Mouse (Mus musculus) cerebellum, adult 11 months (tissue): Measurements from ENCODE around the gene Mrps15.
"Not testable (repeated sequence)": the region's sequence is repeated elsewhere in the genome, so short reads cannot be mapped to it uniquely, and the experiment has no call there.

ENCODE experiments used
- DNase-seq: peaks from one replicate; pipeline ENCODE4 v3.0.0; 2022

Mrps15 gene

DNA sequence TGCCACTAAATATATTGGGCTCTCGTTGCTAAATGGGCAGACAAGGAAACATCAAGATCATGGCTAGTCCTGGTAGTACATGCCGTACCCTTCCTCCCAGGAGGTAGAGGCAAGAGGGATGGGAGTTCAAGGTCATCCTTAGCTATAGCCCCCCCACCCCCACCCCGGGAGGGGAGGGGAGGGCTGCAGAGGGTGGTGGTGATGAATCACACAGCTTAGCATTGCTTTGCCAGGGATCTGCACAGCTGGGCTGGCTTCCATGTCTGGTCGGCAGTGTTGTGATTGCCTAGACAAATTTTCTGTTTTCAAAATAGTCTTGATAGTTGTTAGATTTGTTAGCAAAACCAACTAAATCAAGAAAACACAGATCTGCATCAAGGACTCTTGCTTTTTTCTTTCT is 32.5 kb downstream of the Mrps15 start:
- DNase-seq = no peak

DNA sequence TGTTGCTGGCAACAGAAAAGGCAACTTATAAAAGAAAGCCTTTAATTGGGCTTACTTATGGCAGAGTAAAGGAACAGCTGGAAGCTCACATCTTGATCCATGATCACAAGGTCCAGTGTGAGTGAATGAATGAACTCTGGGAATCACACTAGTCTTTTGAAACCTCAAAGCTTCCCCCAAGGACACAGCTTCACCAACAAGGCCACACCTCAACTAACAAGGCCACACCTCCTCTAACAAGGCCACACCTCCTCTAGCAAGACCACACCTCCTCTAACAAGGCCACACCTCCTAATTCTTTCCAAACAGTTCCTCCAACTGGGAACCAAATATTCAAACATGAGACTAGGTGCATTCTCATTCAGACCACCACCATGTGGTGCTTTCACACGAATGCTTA is 34.9 kb downstream of the Mrps15 start:
- no peak for DNase-seq

DNA sequence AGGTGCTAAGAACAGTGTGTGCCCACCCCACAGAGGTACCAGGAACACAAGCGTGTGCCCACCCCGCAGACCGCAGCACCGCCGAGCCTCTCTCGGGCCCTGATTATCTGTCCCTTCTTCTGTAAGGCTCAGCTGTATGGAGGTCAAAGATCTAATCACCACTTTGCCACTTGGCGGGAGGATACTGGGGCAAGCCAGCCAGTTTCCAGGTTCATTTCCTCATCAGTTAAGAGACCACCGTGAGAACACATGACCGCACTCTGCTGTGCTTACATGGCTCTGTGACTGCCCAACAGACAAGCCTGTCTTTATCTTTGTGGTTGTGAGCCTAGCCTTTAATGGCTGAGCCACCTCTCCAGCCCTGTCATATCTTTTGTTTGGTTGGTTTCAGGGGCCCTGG is 36.3 kb downstream of the Mrps15 start:
- DNase-seq = no peak

DNA sequence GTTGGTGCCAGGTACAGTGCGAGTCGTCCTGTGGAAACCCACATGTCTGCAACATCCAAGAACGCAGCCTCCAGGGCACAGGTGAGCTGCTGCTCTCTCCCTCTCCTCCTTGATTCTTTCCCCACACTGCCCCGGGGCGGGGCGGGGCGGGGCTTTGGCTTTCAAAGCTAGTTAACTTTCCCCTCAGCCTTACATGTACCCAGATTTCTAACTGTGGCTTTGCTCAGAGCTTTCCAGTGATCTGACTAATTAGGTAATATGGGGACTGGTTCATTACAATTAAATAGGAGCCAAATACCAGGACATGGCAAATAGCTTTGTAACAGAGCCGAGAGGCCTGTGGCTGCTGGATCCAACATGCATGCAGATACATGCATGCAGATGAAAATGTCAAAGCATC is 37.7 kb downstream of the Mrps15 start:
- no peak for DNase-seq

DNA sequence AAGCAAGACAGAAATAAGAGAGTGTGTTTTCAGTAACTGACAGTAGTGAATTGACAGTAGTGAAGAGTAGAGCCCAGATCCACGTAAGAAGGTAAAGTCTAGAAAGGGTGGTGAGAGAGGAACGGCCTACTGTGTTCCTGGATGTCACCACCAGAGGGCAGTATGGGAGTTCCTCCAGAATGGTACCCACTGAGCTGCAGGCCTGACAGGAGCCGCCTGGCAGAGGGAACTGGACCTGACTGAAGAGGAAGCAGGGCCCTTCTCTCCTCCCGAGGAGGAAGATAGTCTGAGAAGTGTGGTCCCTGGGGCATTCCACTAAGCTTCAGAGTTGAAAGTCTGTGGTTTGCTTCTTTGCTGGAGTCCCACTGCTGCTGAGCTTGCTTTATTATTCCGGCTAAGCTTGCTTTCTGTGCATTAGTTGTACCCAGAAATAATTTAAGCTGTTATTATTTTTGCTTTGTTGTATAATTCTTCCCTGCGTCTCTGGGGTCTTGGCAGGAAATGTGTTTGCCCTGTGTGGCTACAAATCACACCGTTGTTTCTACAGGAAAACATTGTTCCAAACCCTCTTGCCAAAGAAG is 39.4 kb downstream of the Mrps15 start:
- peak; percentile 79 for DNase-seq

DNA sequence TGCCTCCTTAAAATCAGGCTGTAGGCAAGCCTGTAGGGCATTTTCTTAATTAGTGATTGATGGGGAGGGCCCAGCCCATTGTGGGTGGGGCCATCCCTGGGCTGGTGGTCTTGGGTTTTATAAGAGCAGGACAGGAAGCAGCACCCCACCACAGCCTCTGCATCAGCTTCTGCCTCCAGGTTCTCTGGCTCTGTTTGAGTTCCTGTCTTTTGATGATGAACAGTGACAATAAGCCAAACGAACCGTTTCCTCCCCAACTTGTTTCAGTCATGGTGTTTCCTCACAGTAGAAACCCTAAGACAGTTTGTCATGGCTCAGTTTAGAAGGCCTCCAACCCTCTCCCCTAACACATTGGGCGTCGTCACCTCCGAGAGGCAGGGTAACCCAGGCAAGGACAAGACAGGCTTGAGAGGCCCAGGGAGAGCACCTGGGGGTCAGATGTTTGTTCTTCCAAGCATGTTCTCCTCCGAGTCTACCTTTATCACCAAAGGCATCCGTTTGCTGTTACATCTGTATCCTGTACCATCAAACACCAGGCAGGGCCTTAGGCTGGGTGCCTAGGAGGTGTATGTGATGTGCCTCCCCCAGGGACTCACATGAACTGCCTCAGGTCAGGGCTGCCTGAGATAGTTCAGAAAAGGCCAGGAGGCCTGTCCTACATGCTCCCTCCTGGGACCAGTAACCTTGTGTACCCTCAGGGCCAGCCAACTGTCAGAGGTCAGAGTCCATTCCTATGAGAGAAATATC is 43.5 kb downstream of the Mrps15 start:
- no peak for DNase-seq

DNA sequence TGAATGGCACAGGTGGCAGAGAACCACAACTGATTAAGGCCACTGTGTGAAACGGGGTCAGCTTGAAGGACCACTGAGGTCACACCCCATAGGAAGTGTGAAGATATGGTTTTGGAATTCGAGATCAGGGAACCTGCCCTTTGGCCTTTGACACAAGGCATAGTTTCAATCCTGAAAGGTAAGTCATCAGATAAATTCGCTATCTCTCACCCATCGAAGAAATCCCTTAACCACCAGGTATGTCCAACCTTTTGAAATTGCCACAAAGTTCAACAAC is 44.1 kb downstream of the Mrps15 start:
- DNase-seq = no peak

DNA sequence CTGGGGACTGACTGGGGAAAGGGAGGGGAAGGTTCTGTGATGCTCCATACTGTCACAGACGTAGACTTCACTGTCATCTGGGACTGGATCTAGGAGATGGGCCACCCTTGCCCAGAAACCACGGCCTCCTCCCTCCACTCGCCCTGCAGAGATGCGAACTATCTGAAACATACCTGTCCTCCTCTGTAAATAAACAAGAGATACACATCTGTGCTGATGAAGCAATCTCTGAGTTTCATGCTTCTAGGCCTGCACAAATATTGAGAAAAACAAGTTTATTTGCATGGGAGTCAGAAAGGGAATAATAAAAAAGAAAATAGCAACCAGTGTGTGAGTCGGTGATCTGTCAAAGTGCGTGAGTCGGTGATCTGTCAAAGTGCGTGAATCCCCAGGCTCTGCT is 45.1 kb downstream of the Mrps15 start:
- DNase-seq = no peak

DNA sequence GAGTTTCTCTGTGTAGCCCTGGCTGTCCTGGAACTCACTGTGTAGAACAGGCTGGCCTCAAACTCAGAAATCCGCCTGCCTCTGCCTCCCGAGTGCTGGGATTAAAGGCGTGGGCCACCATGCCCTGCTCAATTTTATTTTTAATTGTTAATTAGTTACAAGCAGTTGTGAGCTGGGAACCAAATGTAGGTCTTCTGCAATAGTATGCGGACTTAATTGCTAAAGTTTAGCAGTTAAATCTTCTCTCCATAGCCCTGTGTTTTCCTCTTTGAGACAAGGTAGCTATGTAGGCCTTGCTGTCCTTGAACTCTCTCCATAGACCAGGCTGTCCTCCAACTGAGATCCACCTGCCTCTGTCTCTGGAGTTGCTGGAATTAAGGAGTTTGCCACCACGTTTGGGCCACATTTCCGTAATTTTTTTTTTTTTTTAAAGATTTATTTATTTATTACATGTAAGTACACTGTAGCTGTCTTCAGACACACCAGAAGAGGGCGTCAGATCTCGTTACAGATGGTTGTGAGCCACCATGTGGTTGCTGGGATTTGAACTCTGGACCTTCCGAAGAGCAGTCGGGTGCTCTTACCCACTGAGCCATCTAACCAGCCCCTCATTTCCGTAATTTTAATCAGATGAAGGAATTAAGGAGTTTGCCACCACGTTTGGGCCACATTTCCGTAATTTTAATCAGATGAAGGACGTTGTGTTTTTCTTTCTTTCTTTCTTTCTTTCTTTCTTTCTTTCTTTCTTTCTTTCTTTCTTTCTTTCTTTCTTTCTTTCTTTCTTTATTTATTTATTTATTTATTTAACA is 49.1 kb downstream of the Mrps15 start:
- DNase-seq = not testable (repeated sequence)

DNA sequence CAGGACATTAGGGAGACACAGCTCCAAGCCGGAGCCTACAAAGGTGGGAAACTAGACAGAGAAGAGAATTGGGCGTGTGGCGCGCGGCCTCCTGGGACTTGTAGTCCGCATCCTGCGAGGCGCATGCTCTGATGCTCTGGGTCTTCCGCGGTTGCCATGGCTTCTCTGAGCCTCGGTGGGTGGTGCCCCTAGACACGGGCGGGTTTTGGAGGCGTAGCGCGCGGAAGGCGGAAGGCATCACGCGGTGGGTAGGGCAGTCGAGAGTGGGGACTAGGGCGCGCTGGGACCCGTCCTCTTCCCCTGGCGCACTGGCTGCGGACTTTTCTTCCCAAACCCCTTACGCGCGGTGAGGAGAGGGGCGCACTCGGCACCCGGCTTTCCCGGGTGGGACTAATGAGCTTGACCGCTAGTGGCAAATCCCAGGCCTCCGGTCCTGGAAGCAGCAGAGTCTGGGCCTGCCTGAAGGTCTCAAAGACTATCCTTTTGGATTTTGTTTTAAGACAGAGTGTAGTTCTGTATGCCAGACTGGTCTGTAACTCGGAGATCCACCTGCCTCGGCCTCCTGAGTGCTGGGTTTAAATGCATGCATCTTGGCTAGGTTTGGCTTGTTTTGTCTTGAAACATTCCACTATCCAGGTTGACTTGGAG is 49.9 kb downstream of the Mrps15 start, which contains the start of gene Lsm10:
Lsm10 (plus strand) TSS at position 160 of the 648 bp plus-strand sequence.
- DNase-seq = peak; percentile 89

DNA sequence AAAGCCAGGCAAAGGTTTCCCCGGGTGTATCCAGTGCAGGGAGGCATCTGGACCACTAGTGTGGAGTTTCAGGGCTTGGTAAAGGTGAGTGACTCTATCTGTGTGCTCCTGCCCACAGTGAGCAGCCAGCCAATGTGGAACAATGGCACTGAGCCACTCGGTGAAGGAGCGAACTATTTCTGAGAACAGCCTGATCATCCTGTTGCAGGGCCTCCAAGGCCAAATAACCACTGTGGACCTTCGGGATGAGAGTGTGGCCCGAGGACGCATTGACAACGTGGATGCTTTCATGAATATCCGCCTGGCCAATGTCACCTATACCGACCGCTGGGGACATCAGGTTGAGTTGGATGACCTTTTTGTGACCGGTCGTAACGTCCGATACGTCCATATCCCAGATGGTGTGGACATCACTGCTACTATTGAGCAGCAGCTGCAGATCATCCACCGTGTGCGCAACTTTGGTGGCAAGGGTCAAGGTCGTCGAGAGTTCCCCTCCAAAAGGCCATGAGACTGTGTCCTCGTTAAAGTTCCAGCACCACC is 51.1 kb downstream of the Mrps15 start:
- DNase-seq = no peak

DNA sequence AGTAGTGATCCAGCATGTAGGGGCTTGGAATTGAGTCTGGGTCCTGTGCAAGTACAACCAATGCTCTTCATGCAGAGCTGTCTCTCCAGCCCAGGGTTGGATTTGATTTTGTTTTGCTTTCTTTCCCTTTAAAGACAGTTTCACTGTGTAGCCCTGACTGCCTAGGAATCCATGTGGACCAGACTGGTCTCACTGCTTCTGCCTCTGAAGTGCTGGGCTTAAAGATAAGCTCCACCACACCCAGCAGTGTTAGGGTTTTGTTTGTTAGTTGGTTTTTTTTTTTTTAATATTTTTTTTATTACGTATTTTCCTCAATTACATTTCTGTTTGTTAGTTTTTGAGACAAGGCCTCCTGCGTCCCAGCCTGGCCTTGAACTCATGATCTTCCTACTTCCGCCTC is 52.6 kb downstream of the Mrps15 start:
- no peak for DNase-seq

DNA sequence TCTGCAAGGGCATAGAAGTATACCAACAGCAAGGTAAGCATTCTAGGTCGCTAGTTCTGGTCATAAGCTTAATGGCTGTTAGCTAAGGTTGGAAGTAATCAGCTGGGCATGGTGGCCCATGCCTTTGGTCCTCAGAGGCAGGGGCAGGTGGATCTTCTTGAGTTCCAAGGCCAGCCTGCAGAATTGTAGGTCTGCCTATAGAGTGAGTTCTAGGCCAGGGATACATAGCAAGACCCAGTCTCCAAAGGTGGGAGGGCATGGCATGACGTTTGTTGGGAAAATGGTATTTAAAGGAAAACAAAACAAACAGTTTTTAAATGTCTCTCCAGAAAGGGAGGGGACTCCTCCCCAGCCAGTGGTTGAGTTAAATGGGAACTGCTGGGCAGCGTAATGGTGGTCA is 54.0 kb downstream of the Mrps15 start:
- DNase-seq = no peak

DNA sequence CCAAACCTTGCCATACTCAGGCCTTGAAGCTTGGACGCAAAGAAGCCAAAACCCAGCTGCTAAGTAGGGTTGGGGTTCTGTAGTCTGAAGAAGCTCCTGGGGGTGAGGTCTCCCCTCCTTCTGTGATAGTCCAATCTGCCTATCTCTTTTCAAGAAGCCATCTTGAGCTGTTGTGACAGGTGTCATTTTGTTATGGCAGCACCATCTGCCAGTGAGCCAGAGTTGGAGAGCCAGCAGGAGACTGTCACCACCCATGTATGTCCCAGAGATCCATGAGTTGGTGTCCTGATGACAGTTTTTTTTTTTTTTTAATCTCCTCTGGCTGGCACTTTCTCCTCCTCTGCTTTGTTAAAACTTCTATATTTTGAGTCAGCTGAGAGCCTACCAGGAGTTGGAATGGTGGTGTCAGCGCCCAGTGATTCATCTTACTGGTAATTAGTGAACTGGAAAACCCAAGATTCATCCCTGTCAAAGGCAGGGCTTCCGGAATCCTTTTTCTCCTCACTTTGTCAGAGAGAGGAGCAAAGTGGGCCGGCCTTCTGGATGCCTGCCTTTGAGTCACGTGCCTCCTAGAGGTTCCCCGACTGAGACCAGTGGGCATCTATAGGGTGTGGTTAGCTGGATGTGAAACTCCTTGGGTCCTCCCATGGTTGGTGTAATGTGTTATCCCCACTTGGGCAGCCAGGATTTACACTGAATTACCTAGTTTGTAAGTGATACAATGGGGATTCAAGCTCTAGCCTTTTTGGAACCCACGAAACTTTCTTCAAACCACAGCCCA is 55.5 kb downstream of the Mrps15 start:
- no peak for DNase-seq

DNA sequence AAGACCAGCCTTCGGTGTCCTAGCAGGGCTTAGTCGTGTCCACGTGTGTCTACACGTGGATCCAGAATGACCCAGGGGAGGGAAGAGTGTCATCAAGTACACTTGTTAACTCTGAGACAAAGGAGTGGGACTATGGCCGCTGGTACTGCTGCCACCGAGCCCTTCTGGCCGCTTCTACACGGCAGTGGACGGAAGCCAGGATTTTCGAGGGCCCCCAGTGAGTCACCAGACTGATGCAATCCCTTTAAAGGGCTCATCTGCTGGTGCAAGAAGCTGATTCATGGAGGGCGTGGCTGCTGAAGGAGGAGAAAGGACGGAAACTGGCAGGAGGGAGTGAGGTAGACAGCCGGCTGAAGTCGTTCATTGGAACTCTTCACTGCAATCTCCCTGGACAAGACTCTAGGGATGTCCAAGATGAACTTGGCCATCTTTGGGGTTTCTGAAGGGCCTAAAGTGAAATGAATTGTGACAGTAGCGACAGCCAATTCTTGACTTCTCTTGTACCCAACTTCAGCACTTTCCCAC is 56.4 kb downstream of the Mrps15 start:
- peak; percentile 73 for DNase-seq

DNA sequence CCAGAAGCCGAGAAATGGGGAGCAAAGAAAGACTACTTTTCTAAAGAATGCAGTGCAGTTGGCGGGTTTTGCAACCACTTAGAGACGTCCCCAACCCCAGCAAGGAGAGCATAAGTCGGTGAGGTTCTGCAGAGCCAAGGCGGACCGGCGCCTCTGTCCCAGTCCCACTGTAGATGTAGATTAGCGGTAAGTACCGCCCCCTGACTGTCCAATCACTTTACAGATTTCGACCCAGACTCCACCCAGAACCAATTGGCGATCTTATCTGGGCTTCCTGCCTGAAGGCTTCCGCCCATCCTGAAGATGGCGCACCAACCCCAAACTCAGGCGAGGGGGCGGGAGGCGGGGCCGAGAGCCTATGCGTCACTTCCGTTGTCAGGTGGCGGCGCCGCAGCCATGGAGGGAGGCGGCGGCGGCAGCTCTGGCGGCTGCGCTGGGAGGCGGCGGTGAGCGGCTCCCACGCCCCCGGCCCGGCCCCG is 56.9 kb downstream of the Mrps15 start, which contains the start of gene Stk40:
Stk40 (plus strand) TSS at position 368 of the 479 bp plus-strand sequence.
- peak; percentile 94 for DNase-seq

DNA sequence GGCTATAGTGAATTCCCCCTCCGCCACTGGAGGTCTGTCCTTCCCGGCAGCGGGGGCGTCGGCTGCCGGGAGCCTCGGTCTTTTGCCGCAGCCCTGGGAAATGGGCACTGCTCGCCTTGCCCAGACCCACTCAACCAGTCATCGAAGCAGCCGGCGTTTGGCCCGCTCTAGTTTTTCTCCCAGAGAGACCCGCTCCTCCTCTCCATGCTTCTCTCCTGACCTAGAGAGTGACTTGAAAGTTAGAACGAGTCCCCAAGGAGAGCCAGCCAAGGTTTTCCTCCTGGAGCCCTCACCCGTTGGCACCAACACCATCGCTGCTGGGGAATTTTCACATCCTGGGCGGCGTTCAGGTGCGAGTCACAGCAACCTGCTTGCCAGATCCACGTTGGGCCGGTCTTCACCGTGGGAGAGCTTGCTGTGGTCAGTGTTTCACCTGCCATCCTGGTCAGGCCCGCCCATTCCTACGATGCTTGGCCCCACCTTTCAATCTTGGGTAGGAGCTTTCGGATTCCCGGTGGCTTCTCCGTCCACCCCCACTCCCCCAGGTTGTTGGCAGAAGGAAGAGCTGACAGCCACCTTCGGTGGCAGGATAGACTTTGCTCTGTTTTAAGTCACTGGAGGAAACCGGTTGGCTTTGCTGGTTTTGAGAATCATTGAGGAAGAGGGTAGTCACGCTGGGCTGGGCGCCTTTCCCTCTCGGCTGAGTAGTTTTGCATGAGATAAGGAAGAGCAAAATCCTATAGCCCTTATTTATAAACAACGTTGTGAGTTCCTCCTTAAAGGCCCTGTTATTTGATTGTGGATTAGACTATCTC is 57.7 kb downstream of the Mrps15 start:
- peak; percentile 70 for DNase-seq
